Mouse (Mus musculus) CH12F3 (cell line): ENCODE results near the gene Tmem135.
"Not testable (repeated sequence)": the region's sequence is repeated elsewhere in the genome, so short reads cannot be mapped to it uniquely, and the experiment has no call there.

Experiments used
- in situ Hi-C: fragments of 300-500 bp; cut with MboI; formaldehyde crosslinking; loops from 2 replicates; pipeline ENCODE4 v1.14.3; 2020; ENCODE audit warnings: low sequenced_read_pairs

The Tmem135 gene

GRCm38 (mm10) chr7:89329896-89330295 is 74.1 kb downstream of the Tmem135 start:
- in situ Hi-C loops, result no loop called here

DNA sequence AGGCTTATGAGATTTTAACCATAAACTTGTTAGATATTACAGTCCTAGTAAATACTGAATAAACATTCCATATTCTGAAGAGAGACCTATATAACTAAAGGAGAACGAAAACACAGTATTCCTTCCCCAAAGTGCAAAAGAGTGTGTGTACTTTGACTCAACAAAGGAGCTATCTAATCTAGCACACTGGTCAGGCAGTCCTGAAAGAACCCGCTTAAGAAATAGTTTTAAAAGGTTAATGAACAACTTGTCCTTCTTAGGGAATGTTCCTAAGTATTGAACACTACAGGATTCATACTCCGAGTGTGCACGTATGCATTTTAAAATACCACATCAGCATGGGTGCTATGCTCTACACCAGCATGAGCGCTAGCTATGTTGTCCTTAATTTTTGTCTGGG is 76.3 kb downstream of the Tmem135 start:
- in situ Hi-C loops, result no loop called here

DNA sequence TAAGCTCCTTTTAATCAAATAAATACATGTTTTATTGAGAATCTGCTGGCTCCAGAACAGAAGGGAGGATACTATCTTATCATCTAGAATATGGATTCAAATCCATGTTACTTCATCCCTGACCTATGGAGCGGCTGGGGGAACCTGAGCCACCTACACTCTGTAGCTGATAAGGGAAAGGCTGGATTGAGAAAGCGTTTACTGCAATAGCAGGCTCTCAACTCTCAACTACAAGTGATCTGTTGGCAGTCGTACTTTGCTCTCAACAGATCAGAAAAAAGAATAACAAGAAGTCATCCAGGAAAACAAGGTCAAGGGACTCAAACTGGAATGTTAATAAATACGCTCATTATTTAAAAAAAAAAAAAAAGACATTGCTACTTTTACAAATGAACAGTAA is 77.3 kb downstream of the Tmem135 start:
- in situ Hi-C loops, result no loop called here

DNA sequence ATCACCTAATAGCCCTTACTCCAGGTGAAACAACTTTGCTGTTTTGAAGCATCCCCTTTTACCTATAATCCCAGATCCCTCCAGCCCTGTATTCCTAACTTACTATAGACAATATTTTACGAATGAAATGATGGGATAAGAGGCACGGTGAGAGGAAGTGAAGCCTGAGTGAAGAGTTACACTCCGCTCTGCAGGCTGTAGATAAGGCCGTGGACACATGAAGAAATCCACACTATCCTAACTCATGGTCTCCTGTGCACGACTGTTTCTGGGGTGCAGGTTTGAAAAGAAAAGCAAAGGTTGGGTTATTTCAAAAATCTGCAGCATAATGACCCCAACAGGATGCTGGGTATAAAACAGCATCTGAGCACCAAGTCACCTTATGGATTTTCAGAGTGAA is 77.8 kb downstream of the Tmem135 start:
- in situ Hi-C loops, result no loop called here

DNA sequence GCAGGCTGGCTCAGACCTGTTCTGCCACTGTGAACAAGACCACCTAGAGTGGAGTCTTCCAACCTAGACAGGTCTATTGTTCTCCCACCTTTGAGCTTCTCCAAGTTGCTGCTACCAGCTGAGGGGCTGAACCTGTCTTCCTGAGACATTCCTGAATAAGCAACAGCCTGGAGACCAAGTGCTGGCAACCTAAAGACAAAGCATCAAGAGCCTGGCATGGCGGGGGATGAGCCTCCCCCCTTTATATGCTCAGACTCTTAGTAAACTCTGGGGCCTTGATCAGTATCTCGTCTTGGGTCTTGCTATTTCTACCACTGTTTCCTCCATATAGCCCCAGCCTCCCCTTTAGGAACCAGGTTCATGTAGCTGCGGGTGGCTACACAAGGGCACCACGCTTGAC is 81.3 kb downstream of the Tmem135 start:
- in situ Hi-C loops, result not testable (repeated sequence)

- in situ Hi-C loops, result no loop called here
Observed at GRCm38 (mm10) chr7:89319351-89319750, 84.7 kb downstream of the Tmem135 start.

DNA sequence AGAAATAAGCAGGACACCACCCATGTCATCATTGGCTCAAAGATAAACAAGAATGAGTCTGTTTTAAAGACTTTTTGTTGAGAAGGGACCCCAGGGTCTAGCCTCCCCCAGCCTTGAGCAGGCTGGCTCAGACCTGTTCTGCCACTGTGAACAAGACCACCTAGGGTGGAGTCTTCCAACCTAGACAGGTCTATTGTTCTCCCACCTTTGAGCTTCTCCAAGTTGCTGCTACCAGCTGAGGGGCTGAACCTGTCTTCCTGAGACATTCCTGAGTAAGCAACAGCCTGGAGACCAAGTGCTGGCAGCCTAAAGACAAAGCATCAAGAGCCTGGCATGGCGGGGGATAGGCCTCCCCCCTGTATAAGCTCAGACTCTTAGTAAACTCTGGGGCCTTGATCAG is 86.9 kb downstream of the Tmem135 start:
- in situ Hi-C loops, result not testable (repeated sequence)

- in situ Hi-C loops, result no loop called here
Observed at GRCm38 (mm10) chr7:89316112-89316511, 87.9 kb downstream of the Tmem135 start.

DNA sequence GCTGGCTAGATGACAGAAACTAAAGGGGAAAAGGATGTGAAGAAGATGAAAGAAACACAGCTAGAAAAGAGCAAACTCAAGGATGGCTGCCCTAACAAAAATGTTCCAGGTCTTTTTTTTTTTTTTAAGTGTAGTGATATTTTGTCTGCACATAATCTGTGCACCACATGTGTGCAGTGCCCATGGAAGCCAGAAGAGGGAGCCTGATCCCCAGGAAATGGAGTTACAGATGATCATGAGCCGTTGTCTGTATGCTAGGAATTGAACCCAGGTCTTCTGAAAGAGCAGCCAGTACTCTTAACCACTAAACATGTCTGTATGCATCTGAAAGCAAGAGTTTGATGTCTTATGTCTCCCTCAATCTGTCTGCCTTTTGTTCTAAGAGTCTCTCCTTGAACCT is 92.5 kb downstream of the Tmem135 start:
- in situ Hi-C loops, result no loop called here

DNA sequence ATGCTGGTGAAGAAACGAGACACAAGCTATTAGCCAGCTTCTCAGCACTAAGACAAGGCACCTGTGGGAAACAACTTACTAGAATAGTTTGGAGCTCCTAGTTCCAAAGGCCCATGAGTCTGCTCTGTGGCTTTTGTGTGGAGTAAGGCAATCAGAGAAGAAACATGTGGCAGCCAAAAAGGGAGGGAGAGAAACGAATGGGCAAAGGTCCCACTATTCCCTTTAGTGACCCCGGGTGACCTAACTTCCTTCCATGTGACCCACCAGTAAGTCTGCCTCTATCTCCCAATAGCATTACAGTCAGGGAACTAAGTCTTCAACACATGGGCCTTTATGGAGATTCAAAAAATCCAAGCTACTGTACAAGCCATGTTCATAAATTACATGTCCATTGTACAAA is 95.1 kb downstream of the Tmem135 start:
- in situ Hi-C loops, result no loop called here

- in situ Hi-C loops, result no loop called here
Observed at GRCm38 (mm10) chr7:89308238-89308637, 95.8 kb downstream of the Tmem135 start.

- in situ Hi-C loops, result no loop called here
Observed at GRCm38 (mm10) chr7:89306831-89307230, 97.2 kb downstream of the Tmem135 start.

GRCm38 (mm10) chr7:89304958-89305357 is 99.1 kb downstream of the Tmem135 start:
- in situ Hi-C loops, result no loop called here

DNA sequence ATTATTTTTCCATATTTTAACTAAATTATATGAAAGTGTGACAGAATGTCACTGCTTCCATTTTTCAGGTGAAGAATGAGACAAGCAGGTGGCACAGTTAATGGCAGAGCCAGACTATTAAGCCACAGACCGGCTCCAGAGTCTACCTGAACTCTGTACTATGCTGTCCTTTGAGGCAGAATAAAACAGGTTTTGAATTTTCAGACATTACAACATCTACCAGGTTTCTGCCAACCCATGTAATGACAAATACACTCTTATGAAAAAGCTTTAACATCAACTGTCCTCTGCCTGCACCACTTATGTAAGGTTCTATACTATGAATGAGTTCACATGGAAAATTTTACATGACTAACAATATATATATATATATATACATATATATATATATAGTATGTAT is 100.3 kb downstream of the Tmem135 start:
- in situ Hi-C loops, result no loop called here

DNA sequence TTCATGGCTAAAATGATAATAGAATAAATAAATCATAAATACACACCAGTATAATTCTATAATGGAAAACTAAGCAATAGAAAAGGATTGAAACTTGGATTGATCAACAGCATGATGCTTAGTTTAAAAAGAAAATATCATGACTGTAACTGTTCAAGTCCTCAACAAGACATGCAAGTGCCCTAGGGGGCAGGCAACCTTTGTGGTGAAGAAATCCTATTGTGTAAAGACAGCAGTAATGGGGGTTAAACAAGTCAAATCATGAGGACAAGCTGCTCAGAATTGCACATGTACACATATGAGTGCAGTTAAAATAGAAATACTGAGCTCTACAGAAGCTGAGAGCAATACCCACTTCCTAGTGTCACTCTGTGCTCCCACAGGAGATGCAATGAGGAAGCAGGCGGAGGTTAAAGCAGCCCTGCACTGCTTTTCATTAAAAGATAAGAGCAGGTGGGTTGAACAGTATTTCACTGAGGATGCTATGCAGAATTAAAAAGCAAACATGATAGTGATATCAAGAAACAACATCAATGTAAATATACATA is 105.0 kb downstream of the Tmem135 start:
- in situ Hi-C loops, result no loop called here

DNA sequence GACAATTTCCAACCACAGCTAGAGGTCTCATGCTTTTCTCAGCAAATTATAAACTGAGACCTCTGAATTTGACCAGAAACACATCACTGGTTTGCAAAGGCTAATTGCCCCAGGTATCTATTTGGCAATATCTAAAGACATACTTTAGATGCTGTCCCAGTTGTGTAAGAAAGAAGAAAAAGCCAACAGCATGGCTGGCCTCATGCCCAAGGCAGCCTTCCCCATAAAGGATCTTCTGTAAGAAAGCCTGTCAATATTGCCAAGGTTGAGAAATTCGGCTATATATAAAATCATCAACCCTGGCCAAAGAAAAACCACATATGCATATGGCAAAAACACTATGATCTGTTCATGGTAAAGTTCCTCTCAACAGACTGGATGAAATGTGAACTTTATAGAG is 107.1 kb downstream of the Tmem135 start:
- in situ Hi-C loops, result no loop called here

GRCm38 (mm10) chr7:89282664-89283063 is 121.4 kb downstream of the Tmem135 start:
- in situ Hi-C loops, result no loop called here

GRCm38 (mm10) chr7:89270438-89270837 is 133.6 kb downstream of the Tmem135 start:
- in situ Hi-C loops, result not testable (repeated sequence)

- in situ Hi-C loops, result no loop called here
Observed at GRCm38 (mm10) chr7:89269826-89270225, 134.2 kb downstream of the Tmem135 start.

GRCm38 (mm10) chr7:89267542-89267941 is 136.5 kb downstream of the Tmem135 start:
- in situ Hi-C loops, result no loop called here

GRCm38 (mm10) chr7:89266017-89266760 is 137.8 kb downstream of the Tmem135 start:
- in situ Hi-C loops, result no loop called here

GRCm38 (mm10) chr7:89260966-89261365 is 143.1 kb downstream of the Tmem135 start:
- in situ Hi-C loops, result no loop called here

GRCm38 (mm10) chr7:89258832-89259231 is 145.2 kb downstream of the Tmem135 start:
- in situ Hi-C loops, result no loop called here
